Mouse (Mus musculus) urinary bladder, postnatal 4 days (tissue): Measurements from ENCODE around the gene Rmnd5b.
"Not testable (repeated sequence)": the region's sequence is repeated elsewhere in the genome, so short reads cannot be mapped to it uniquely, and the experiment has no call there.

ENCODE experiments used
- DNase-seq, 2 experiments: peaks; one replicate each; pipeline ENCODE4 v3.0.0; 2021 to 2022; ENCODE audit warnings: low spot score in 2 of 2

The Rmnd5b gene

GRCm38 (mm10) chr11:51649111-51649888 lies 13.6 kb upstream of the Rmnd5b start:
- no peak for DNase-seq

- no peak for DNase-seq
Measured at GRCm38 (mm10) chr11:51648566-51648965, 12.9 kb upstream of the Rmnd5b start.

- DNase-seq: no peak
Measured at GRCm38 (mm10) chr11:51646751-51647667, 11.3 kb upstream of the Rmnd5b start.

- DNase-seq: no peak
Measured at GRCm38 (mm10) chr11:51646245-51646644, 10.5 kb upstream of the Rmnd5b start.

- DNase-seq: no peak
Measured at GRCm38 (mm10) chr11:51645293-51645692, 9.6 kb upstream of the Rmnd5b start.

- DNase-seq: no peak
Measured at GRCm38 (mm10) chr11:51644217-51644616, 8.5 kb upstream of the Rmnd5b start.

GRCm38 (mm10) chr11:51643761-51644160 lies 8.1 kb upstream of the Rmnd5b start:
- DNase-seq: no peak

GRCm38 (mm10) chr11:51643202-51643601 lies 7.5 kb upstream of the Rmnd5b start:
- no peak for DNase-seq

- DNase-seq: no peak
Measured at GRCm38 (mm10) chr11:51640748-51641147, 5.1 kb upstream of the Rmnd5b start.

- DNase-seq: no peak
Measured at GRCm38 (mm10) chr11:51638497-51638896, 2.8 kb upstream of the Rmnd5b start.

GRCm38 (mm10) chr11:51637971-51638414 lies 2.3 kb upstream of the Rmnd5b start:
- DNase-seq: peak in 1 of 2 experiments; percentile 64

- DNase-seq: no peak
Measured at GRCm38 (mm10) chr11:51636323-51636684, 608 bp upstream of the Rmnd5b start.

- no peak for DNase-seq
Measured at GRCm38 (mm10) chr11:51635127-51635524, 570 bp downstream of the Rmnd5b start.

GRCm38 (mm10) chr11:51633721-51634120 lies 2.0 kb downstream of the Rmnd5b start:
- DNase-seq: no peak

GRCm38 (mm10) chr11:51633200-51633599 lies 2.5 kb downstream of the Rmnd5b start:
- not testable (repeated sequence) for DNase-seq

GRCm38 (mm10) chr11:51632130-51632753 lies 3.5 kb downstream of the Rmnd5b start:
- DNase-seq: no peak

- DNase-seq: no peak
Measured at GRCm38 (mm10) chr11:51629651-51630314, 5.9 kb downstream of the Rmnd5b start.

GRCm38 (mm10) chr11:51627907-51628306 lies 7.8 kb downstream of the Rmnd5b start:
- DNase-seq: no peak

- no peak for DNase-seq
Measured at GRCm38 (mm10) chr11:51627425-51627824, 8.3 kb downstream of the Rmnd5b start.

GRCm38 (mm10) chr11:51625187-51625820 lies 10.4 kb downstream of the Rmnd5b start:
- no peak for DNase-seq

- no peak for DNase-seq
Measured at GRCm38 (mm10) chr11:51622971-51623491, 12.7 kb downstream of the Rmnd5b start.
